Mouse (Mus musculus): ENCODE measurements around the gene Dnase1.
A peak's percentile ranks its signal among the peaks of the same experiment; 100 is the strongest.

GRCm38 (mm10) chr16:4021241-4021640, 15.5 kb upstream of the Dnase1 start:
- TF ChIP-seq CTCF (conservative IDR thresholded peaks at IDR 0.05; ENCODE audit: low read length) = peak; percentile 24
- TF ChIP-seq NANOG (IDR thresholded peaks at IDR 0.05; ENCODE audit: borderline replicate concordance, low read length) = no peak
- TF ChIP-seq POU5F1 (IDR thresholded peaks at IDR 0.05; ENCODE audit: borderline replicate concordance, low read length) = no peak
